In genomic region chr16:32363530-32363929, GRCm38 (mm10) we compare ENCODE assay signal across 30 mouse cellular contexts. TPM values are rescaled to one million over a fixed set of nuclear protein-coding genes. Genes with fewer than 3 reads are reported as not detected.
"Had no signal": no experiment of that assay in that cellular context is flagged by ENCODE, and none has a peak within 500 bp of the region (broad histone marks: within the 10 kb centered on the region; RNA-seq: fewer than 3 reads in every experiment).

No protein-coding gene starts in this region.

- H3K9ac ChIP-seq: limb, embryonic 13.5 days; liver, embryonic 12.5 days; liver, embryonic 15.5 days; lung, embryonic 15.5 days; midbrain, embryonic 13.5 days; neural tube, embryonic 13.5 days had no signal

- H3K4me1 ChIP-seq: limb, embryonic 10.5 days; limb, embryonic 13.5 days; liver, embryonic 12.5 days; liver, embryonic 15.5 days; lung, embryonic 15.5 days; megakaryocyte, embryonic 14.5 days; midbrain, embryonic 10.5 days; midbrain, embryonic 13.5 days; neural tube, embryonic 13.5 days had no signal

- ATAC-seq: liver, embryonic 12.5 days; midbrain, embryonic 13.5 days; midbrain, embryonic 16.5 days had no signal

- H3K9me3 ChIP-seq: limb, embryonic 10.5 days; limb, embryonic 13.5 days; liver, embryonic 12.5 days; liver, embryonic 15.5 days; lung, embryonic 15.5 days; megakaryocyte, embryonic 14.5 days; midbrain, embryonic 10.5 days; midbrain, embryonic 13.5 days; neural tube, embryonic 13.5 days had no signal

- H3K4me2 ChIP-seq: limb, embryonic 13.5 days; liver, embryonic 12.5 days; liver, embryonic 15.5 days; lung, embryonic 15.5 days; midbrain, embryonic 13.5 days; neural tube, embryonic 13.5 days had no signal

- H3K27me3 ChIP-seq: limb, embryonic 13.5 days; liver, embryonic 12.5 days; liver, embryonic 15.5 days; lung, embryonic 15.5 days; megakaryocyte, embryonic 14.5 days; midbrain, embryonic 13.5 days; neural tube, embryonic 13.5 days had no signal

- DNase-seq: kidney, adult 11 months; kidney, postnatal 10 days; kidney, postnatal 36 days; layer of hippocampus, adult 9-11 months; liver; lung, adult 18-20 months; lung, postnatal 10 days; lung, postnatal 36 days; retina, postnatal 1 day; right cerebral cortex, postnatal 14 days; thymus, adult 18-20 months; thymus, postnatal 14 days; thymus, postnatal 4 days had no signal

- H3K27ac ChIP-seq: limb, embryonic 10.5 days; limb, embryonic 13.5 days; liver, embryonic 12.5 days; liver, embryonic 15.5 days; lung, embryonic 15.5 days; midbrain, embryonic 10.5 days; midbrain, embryonic 13.5 days; neural tube, embryonic 13.5 days had no signal

- H3K4me3 ChIP-seq: limb, embryonic 10.5 days; limb, embryonic 13.5 days; liver, embryonic 12.5 days; liver, embryonic 15.5 days; lung, embryonic 15.5 days; megakaryocyte, embryonic 14.5 days; midbrain, embryonic 10.5 days; midbrain, embryonic 13.5 days; myocyte; neural tube, embryonic 13.5 days had no signal

RNA-seq across cellular contexts. Expression of gene Tm4sf19, which starts 36.8 kb away (rescaled TPM):
- total RNA-seq: layer of hippocampus, postnatal 25 days; left cerebral cortex, adult 18-20 months; monocyte, adult 5-6 weeks; neutrophil, adult 5-6 weeks had no signal
- polyA plus RNA-seq: kidney, embryonic 14.5 days; limb, embryonic 10.5 days; limb, embryonic 13.5 days; liver, embryonic 12.5 days; liver, embryonic 15.5 days; lung, embryonic 15.5 days; midbrain, embryonic 10.5 days; midbrain, embryonic 13.5 days; midbrain, embryonic 16.5 days; neural tube, embryonic 13.5 days; stomach, embryonic 16.5 days had no signal
